Mouse (Mus musculus) natural killer cell, adult 2 months (primary cell): Measurements from ENCODE around the gene Acp2.

Experiments
- DNase-seq, 2 experiments: peaks; one replicate each; pipeline ENCODE4 v3.0.0; 2022; ENCODE audit warnings: low spot score in 2 of 2

The Acp2 gene

DNA sequence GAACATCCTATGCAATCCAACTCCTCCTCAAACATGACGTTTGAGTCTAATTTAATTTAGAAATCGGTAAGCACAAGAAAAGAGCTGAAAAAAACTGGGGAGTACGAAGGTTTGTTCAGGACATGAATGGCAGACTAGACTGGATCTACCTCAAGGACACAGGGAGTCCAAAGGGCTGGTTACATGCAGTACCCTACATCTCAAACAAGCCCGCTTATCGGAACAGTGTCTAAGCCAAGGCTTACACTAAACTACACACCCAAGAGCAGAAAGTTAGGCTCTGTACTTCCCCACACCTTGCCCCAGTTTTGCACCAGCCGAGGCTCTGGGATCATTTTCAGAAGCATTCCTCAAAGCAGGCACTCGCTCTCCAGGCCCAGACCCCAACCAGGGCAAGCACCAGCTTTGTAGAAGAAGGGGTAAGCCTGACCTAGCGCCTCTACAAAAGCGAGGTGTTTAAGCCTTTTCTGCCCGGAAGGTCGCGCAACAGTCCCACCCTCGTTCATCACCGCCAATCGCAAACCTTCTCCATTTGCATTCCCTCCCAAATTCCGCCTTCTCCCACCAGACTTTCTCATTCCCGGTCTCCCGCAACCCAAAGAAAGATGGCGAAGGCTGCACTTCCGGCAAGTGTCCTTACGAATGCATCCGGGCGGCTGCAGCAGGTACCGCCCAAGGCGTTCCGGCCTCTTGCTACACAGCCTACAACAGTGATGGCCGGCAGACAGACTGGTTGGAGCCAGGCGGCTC is at the start of gene Acp2, which contains the start of gene Nr1h3:
Gene Acp2 (plus strand): TSS at position 664 of the 750 bp plus-strand sequence.
Gene Nr1h3 (minus strand): TSS at position 613 of the 750 bp plus-strand sequence.
- DNase-seq, result peak; percentile 84 to 88

DNA sequence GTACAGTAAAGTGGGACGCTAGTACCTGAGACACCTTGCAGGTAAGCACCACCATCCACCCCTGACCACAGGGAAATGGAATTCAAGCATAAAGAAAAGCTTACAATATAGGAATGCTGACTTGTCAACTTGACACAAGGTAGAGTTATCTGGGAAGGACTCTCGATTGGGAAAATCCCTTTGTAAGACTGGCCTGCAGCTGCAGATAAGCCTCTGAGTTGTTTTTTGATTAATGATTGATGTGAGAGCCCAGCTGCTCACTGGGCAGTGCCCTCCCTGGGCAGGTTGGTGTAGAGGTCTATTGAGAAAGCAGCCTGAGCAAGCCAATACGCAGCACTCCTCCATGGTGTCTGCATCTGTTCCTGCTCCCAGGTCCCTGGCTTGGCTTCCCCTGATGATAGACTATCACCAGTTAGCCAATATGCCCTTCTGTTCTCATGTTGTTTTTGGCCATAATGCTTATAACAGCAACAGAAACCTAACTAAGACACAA is 49.8 kb upstream of the Acp2 start:
- DNase-seq, result no peak

DNA sequence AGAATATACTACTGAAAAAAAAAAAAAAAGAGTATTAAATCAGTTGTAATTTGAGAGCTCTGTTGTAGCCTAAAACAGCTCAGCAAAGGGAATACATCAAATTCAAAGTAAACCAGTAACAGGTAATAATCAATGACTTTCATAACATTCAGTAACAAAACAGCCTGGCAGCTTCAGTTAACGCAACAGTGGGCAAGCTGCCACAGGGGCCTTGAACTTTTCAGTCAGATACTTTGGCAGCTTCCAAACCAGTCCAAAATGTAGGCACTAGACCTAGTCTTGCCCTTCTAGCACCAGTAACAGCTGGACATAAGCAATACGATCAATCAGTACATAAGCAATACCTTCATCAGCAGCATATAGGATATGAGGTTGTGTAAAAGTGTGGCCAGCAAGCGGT is 48.6 kb upstream of the Acp2 start:
- no peak for DNase-seq

DNA sequence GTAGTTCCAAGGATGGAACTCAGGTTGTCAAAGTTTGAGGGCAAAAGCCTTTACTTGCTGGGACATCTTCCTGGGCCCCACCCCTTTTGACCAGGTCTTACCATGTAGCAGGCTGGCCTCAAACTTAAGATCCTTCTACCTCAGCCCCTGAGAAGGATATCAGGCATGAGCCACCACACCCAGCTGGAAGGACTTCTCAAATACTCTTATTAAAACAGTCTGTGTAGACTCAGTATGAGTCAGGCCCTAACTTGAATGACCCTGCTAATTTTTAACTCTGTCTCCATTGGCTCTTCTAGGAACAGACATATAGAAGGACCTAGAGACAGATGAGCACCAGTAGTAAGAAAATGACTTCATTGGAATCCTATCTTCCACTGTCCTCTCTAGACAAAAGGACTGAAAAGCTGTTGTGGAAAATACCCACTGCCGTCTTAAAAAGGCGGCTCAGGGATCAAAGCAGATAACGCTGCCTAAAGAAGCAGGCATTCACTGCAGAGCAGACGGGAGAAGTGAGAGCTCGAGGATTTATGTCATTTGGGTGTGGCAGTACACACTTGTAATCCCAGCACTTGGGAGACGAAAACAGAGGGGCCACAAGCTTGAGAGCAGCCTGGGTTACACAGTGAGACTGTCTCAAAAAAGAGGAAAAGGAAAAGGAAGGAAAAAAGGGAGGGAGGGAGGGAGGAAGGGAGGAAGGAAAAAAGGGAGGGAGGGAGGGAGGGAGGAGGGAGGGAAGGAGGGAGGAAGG is 45.5 kb upstream of the Acp2 start:
- DNase-seq, result no peak

GRCm38 (mm10) chr2:91160591-91160990 is 42.1 kb upstream of the Acp2 start:
- DNase-seq, result no peak

GRCm38 (mm10) chr2:91162952-91163351 is 39.7 kb upstream of the Acp2 start:
- no peak for DNase-seq

DNA sequence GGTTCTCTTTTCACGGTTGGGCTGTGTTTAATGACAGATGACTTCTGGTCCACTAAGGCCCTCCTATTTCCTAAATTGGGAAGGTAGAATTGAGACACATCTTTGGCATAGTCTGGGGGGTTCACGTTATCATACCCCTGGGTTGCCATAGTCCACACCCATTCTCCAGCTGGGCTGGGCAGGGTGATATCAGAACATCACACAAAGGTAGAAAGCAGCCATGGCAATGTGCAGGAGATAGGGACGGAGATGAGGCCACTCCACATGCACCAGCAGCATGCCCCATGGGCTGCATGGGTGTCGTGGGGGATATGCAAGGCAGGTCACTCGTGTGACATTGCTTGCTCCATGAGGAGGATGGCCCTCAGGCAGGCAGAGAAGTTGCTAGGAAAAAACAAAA is 39.2 kb upstream of the Acp2 start:
- DNase-seq, result no peak

GRCm38 (mm10) chr2:91164991-91165390 is 37.7 kb upstream of the Acp2 start:
- no peak for DNase-seq

DNA sequence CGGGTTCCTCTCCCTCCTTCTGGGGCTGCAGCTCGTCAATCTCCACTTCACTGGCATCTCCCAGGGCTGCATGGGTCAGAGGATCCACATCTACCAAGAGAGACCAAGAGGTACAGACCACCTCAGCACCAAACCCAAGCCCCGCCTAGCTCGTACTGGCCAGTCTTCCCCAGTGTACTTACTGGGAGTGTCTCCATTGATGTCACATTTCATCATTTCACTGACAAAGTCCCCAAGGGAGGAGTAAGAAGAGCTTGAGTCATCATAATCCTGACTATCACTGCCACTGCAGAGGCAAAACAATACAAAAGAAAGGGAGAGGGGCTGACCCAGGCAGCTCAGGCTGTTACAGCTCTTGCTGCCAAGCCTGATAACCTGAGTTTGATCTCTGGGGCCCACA is 35.1 kb upstream of the Acp2 start:
- DNase-seq, result no peak

GRCm38 (mm10) chr2:91169587-91170322 is 32.9 kb upstream of the Acp2 start:
- DNase-seq, result no peak

DNA sequence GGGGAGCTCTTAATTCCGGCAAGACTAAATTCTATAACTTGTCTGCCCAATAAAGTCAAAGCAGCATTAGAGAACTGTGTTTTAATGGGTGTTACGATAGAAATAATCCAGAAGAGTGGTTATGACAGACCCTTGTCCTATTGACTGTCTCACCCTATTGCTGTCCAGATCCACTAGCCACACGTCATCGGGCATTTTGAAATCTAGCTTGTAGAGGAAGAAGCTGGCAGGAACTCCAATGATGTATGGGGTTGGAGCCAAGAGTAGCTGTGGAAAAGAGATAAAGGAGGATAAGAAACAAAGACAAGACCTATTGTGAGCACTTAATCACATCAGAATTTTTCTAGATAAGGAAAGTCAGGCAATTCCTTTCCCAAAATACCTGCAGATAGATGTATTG is 27.2 kb upstream of the Acp2 start:
- DNase-seq, result no peak

- no peak for DNase-seq
Measured at GRCm38 (mm10) chr2:91176234-91176633, 26.5 kb upstream of the Acp2 start.

- DNase-seq, result no peak
Measured at GRCm38 (mm10) chr2:91179825-91180224, 22.9 kb upstream of the Acp2 start.

GRCm38 (mm10) chr2:91180706-91181105 is 22.0 kb upstream of the Acp2 start:
- DNase-seq, result no peak

- peak; percentile 61 to 71 for DNase-seq
Measured at GRCm38 (mm10) chr2:91182016-91182404, 20.7 kb upstream of the Acp2 start.

DNA sequence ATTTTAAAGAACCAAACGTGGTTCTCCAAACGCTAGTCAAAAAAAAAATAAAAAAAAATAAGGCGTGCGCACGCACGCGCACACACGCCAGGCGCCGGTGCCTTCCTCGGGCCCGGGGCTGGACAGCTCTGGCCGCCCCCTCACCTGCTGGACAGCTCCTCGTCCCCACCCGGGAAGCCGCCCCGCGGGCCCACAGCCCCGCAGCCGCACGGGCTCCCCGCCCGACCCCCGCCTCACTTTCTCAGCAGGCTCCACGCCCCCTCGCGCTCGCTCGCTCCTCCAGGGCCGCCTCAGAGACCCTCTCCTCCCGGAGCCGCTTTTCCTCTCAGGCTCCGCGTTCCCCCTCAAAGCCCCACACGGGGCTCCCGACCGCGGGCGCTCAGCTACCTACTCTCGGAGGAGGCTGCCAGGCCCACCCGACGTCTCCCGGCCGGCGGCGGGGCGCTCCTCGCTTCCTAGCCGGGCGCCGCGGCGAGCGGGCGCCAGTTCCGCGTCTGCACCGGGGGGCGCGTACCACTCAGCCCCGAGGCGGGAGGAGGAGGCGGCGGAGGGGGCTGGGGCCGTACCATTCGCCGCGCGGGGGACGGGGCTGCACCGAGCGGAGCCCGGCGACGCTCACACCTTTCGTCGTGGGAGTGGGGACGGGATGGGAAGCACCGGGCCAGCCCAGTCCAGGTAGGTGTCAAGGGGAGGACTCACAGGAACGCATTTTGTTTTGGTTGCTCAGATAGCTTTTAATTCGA is 20.1 kb upstream of the Acp2 start:
- peak in 1 of 2 experiments; percentile 82 for DNase-seq

DNA sequence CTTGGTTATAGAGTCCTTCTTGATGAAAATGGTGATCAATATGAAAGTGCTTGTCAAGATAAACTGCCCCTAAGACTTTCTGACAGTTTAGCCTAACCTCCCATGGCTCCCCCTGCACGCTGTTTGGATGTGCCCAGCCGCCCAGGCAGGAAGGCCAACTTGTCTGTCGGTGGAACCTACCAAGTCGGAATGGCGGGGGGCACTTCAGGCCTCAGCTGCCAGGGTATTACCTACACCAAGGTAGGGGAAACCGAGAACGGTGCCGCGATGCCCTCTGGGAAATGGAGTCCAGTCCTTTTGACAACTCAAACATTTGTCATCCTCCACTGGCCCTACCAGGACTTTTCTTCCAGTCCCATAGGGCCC is 19.6 kb upstream of the Acp2 start:
- peak; percentile 98 for DNase-seq

- DNase-seq, result peak; percentile 83 to 84
Measured at GRCm38 (mm10) chr2:91183711-91184405, 18.8 kb upstream of the Acp2 start, which contains the start of gene Madd. Madd (minus strand) TSS chr2:91183837.

DNA sequence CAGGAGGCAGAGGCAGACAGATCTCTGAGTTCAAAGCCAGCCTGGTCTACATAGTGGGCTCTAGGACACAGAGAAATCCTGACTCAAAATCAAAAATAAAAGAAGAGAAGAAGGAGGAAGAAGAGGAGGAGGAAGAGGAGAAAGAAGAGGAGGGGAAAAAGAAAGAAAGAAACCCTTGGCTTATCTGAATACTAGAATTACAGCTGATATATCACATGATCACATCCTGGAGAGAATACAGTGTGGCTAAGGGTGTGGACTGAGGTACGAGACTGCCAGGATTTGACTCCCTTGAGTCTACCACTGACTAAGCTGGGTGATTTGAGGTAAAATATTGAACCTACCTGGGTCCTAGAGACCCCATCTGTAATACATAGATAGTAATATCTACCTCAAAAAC is 16.5 kb upstream of the Acp2 start:
- DNase-seq, result no peak

DNA sequence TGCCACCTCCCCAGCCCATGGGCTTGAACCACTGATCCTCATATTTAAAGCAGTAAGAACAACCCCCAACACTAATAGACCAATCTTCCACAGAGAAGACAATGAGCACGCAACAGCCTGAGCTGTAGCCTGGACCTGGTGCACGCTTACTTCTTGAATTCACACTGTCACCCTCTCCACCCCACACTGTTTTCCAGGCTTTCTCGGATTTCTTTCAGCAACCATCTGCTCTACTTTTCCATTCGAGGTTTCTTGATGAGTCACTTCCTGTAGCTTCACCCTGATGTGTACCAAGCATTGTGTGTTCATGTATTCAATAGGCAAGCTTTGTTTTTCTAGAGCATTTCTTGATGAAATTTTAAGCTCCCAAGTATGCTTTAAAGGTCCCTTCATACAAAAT is 15.3 kb upstream of the Acp2 start:
- no peak for DNase-seq

DNA sequence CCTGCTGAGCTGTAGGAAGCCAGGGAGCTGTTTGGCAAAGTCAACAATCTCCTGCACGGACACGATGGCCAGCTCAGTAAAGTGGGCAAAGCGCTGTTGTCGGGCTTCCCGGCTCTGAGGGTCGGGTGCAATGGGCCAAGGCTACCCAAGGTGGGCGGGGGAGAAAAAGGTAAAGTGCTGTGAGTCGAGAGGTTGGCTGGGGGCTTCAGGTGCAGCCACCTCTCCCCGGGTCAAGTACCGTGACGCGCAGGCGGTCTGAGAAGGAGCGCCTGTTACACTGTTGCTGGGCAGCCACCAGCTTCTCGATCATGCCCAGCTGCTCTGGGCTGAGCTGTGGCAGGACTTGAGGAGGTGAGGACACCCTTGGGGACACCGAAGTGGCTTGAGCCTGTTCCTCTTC is 12.2 kb upstream of the Acp2 start:
- DNase-seq, result no peak
